Mouse (Mus musculus): ENCODE measurements around the gene Ghdc.

Ghdc gene

DNA sequence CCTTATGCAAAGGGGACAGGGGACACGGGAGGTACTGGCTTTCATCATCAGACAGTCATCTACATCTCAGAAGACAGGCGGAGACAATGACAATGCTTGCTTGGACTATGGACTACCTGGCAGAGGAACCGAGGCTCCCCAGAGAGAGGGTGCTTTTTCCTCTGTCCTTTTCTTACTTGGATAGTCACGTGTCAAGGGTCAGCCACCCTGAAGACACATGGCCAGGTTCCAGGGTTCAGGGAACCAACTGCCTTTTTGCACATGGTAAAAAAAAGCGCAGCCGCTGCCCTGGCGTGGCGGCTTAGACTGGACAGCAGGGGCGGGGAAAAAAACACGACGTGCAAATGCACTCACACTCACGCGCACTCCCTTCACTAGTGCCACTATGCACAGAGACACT lies 11.8 kb upstream of the Ghdc start:
- in situ Hi-C loops (cut with MboI, MseI), result no loop called here

- in situ Hi-C loops (cut with MboI, MseI), result no loop called here
Observed at GRCm38 (mm10) chr11:100781763-100782475, 11.2 kb upstream of the Ghdc start.

DNA sequence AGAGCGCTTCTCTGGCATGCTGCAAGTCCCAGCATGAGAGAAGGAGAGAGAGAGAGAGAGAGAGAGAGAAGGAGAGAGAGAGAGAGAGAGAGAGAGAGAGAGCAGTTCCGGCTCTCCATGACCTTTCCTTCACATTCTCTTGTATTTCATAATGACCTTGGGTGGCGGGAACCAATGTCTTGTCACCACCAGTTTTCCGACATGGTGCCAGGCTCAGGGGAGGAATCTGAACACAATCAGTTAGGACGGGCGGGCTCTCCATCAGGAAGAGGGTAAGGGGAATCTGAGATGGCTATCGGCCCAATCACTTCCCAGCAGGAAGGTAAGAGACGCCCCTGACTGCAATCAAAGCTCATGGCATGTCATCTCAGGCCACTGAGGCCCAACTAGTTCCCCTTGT lies 9.5 kb upstream of the Ghdc start:
- in situ Hi-C loops (cut with MboI, MseI), result no loop called here

- in situ Hi-C loops (cut with MboI, MseI), result no loop called here
Observed at GRCm38 (mm10) chr11:100778069-100778468, 7.3 kb upstream of the Ghdc start.

DNA sequence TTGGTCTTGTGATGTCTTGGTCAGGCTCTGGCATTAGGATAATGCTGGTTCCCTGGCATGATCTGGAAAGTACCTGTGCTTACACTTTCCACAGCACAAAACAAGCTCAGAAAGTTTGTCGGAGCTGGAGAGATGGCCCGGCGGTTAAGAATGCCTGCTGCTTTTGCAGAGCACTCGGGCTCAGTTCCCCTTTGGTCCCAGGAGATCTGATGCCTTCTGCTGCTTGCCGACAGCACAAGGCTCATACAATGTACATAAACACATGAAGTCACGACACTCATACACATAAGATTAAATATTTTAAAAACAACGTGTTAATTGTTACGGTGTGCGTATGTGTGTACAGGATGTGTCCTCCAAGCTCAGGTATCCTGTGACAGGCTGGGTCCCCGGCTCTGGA lies 5.2 kb upstream of the Ghdc start:
- in situ Hi-C loops (cut with MboI, MseI), result no loop called here

DNA sequence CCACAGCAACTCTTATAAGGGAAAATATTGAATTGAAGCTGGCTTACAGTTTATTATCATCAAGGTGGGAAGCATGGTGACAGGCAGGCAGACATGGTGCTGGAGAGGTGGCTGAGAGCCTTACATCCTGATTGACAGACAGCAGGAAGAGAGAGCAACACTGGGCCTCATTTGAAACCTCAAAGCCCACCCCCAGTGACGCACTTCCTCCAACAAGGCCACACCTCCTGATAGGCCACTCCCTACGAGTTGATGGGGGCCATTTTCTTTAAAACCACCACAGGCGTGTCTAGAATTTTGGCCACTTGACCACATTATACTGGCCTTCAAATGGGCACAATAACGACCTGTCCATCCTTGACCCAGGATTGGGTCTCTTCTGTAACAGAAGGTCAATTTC lies 3.5 kb upstream of the Ghdc start:
- in situ Hi-C loops (cut with MboI, MseI), result loop anchor here (5.0 kb wide), 1 partner anchor 67 kb away; no protein-coding TSS in a partner anchor

DNA sequence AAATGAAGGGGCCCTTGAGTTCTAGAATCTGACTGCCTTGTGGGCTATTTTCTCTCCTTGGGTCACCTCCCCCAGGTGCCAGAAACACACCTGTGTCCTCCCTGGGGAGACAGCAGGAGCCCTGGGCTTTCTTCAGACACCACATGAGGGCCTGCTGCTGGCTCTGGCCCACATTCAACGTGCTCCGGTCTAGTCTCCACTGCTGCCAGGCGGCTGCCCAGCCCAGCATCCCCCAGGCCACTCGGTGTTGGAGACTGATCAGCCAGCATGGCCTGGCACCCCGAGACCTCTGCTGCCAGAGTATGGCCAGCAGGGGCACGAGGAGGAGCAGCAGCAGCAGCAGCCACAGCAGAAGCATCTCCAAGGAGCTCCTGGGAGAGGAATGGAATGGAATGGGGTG lies 777 bp downstream of the Ghdc start:
- in situ Hi-C loops (cut with MboI, MseI), result loop anchor here (5.0 kb wide), 1 partner anchor 63 kb away; no protein-coding TSS in a partner anchor

DNA sequence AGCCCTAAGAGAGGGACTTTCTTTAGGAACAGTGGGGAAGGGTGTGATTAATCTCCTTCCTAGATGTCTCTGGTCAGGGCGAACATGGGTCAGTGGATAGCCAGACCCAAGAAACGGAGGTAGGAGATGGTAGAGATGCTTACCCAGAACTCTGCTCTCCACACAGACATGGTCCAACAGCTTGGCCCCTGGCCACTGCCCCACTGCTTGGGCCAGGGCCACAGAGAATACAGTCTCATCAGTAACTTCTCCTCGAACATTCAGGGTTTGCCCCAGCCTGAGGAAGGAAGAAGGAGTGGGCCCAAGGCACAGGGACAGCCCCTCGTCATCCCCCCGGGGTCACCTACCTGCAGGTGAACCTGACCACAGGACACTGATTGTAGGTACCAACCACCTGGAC lies 2.9 kb downstream of the Ghdc start:
- in situ Hi-C loops (cut with MboI, MseI), result no loop called here

DNA sequence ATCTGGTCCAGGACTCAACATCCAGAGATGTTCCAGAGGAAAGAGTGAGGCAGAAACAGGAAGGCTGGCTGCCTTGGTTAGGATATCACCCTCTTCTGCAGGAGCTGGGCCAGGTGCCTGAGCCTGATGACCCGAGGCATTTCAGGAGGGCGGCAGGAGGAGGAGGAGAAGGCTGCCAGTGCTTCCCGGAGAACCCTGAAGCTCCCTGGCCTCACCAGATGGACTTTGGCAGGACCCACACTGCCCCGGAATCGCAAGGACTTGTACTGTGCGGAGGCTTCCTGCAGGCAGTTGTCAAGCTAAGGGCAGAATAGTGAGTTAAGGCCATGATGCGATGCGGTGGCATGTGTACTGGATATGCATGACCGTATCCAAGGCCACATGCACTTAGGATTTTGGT lies 4.0 kb downstream of the Ghdc start:
- in situ Hi-C loops (cut with MboI, MseI), result no loop called here

DNA sequence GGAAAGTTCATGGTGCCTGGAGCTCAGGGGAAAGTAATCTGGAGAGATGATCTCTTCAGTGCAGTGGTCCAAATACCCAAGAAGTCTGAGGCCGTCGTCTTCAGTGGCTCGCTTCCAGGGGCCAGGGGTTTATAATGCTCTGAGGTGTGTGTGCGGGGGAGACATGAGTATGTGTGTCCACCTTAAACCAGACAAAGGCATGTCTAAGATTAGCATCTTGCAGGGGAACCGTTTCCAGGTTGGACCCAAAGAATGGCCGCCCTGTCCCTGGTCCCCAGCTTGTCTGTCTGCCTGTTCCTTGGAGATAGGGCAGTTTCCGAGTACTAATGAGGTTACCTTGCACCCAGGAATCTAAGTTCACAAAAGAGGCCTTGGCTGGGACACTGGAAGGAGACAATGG lies 7.9 kb downstream of the Ghdc start, which contains the start of gene Hcrt:
Hcrt (minus strand) TSS at position 101 of the 400 bp plus-strand sequence.
- in situ Hi-C loops (cut with MboI, MseI), result no loop called here

DNA sequence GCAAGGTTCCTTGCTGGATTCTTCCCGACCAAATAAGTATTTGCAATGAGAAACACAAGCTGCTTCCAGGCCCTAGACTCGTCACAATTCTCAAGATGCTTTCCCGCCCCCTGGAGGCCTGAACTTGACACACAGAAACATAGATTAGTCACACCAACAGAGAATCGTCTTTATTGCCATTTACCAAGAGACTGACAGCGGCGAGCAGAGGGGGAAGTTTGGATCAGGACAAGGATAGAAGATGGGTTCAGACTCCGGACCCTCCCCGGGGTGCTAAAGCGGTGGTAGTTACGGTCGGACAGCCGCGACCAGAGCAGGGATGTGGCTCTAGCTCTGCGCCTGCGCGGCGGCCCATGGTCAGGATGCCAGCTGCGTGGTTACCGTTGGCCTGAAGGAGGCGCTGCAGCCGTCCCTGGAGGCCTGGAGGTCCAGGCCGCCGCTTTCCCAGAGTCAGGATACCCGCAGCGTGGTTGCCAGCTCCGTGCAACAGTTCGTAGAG lies 9.2 kb downstream of the Ghdc start:
- in situ Hi-C loops (cut with MboI, MseI), result no loop called here

DNA sequence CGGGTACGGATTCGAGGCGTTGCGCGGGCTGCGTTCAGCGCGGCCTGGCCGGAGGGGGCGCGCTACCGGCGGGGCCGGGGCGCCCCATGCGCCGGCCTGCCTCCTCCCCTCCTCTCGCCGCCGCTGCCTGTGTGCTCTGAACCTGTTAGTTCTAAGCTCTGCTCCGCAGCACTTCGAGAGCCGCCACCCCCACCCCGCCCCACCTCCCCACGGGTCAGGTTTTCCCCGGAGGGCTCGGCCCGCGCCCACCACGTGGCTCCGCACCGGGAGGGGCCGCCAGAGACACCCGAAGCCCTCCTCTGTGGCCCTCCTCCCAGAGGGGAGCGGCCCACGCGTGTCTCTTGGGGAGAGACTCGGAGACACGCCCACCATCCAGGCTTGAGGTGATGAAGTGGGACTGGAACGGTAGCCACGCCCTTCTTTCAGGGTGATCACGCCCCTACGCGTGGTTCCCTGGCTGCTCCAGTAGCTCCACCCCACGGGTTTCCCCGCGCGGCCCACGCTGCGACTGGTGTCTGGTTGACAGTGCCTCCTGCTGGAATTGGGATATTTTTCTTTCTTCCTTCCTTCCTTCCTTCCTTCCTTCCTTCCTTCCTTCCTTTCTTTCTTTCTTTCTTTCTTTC lies 11.0 kb downstream of the Ghdc start, which contains the start of gene Kcnh4:
Kcnh4 (minus strand) TSS at position 332 of the 623 bp plus-strand sequence.
- in situ Hi-C loops (cut with MboI, MseI), result no loop called here

- in situ Hi-C loops (cut with MboI, MseI), result no loop called here
Observed at GRCm38 (mm10) chr11:100758707-100759610, 11.8 kb downstream of the Ghdc start.

DNA sequence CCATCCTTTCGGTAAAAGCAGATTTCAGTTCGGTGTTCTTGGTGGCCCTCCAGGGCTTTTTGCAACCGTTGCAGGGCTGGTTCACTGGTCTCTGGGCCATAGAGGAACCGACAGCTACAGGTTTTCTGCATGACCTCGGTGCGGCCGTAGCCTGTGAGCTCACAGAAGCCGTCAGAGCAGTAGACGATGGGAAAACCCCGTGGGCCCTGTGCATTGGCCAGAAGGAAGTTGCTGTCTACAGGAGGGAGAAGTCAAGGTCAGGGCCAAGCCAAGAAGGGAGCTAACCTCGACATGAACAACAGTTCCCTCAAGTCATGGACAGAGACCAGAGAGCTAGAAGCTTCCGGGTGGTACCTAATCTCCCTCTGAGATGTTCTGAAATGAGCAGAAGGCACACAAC lies 13.2 kb downstream of the Ghdc start:
- in situ Hi-C loops (cut with MboI, MseI), result no loop called here

DNA sequence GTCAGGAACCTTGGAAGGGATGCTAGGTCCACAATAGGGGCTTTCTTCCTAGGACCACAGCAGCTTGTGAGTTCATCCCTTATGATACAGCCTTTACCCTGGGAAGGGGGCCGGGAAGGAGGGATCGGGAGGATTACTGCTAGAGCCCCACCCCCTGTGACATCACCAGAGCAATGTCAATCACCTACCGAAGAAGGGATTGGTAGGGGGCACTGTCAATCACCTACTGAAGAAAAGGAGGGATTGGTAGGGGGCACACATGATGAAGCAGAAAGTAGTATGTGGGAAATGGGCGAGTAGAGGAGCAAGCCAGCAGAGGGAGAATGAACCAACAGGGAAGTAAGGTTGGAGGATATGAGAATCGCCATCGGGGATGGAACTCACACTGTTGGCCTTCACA lies 14.3 kb downstream of the Ghdc start:
- in situ Hi-C loops (cut with MboI, MseI), result no loop called here

GRCm38 (mm10) chr11:100754693-100755057 lies 16.1 kb downstream of the Ghdc start:
- in situ Hi-C loops (cut with MboI, MseI), result no loop called here

DNA sequence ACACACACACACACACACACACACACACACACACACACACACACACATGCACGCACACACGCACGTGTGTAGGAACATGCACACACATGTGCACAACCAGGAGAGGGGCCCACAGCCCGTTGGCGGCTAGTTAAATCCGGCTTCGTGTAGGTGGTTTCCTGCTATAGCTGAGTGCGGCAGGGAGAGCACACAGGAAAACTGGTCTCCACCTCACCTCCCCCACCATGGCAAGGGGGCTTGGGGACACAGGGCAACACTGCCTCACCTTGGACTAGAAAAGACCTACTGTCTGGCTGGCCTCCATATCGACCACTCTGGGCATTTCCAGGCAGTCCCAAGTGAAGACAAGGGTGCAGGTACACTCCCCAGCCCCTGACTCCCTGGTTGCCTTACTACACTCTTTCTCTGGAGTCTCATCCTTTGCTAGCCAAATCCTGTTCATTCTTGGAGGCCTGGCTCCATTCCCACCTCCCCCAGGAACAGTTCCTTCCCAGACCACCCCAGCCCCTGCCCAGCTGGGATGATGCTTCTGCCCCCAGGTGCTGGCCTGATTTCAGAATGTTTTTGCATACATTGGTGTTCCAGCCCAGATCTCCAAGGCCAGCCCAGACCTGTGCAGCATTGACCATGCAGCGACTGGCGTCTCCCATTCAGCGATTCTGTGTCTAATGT lies 16.6 kb downstream of the Ghdc start:
- in situ Hi-C loops (cut with MboI, MseI), result no loop called here

- in situ Hi-C loops (cut with MboI, MseI), result no loop called here
Observed at GRCm38 (mm10) chr11:100752294-100752693, 18.5 kb downstream of the Ghdc start.

GRCm38 (mm10) chr11:100750127-100750526 lies 20.6 kb downstream of the Ghdc start:
- in situ Hi-C loops (cut with MboI, MseI), result no loop called here

- in situ Hi-C loops (cut with MboI, MseI), result no loop called here
Observed at GRCm38 (mm10) chr11:100749469-100749868, 21.3 kb downstream of the Ghdc start.

- in situ Hi-C loops (cut with MboI, MseI), result no loop called here
Observed at GRCm38 (mm10) chr11:100748620-100749019, 22.1 kb downstream of the Ghdc start.

DNA sequence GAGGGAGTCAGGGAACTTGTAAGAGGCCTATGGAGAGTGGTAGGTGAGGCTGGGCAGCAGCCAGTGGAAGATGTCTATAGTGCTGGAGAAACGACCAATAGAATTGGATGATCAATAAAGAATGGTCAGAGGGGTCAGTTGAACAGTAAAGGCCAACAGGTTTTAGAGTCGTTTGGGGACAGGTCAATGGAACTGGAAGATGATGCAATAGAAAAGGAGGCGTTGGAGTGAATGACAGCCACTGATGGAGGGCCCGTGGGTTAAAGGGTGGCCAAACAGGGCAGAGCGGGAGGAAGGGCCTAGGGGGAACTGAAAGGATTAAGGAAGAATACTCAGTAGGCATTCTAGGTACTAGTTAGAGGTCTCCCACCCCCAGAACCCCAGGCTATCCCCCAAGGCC lies 23.6 kb downstream of the Ghdc start:
- in situ Hi-C loops (cut with MboI, MseI), result no loop called here

All from regulatory T cell (primary cell).